Mouse (Mus musculus): ENCODE measurements around the gene Fnbp1l. TPM values are rescaled to one million over a fixed set of nuclear protein-coding genes. Genes with fewer than 3 reads are reported as not detected.

Fnbp1l gene
- polyA plus RNA-seq, 1 experiment from 2014 or later: 257 TPM

GRCm38 (mm10) chr3:122520365-122520764, 99.2 kb downstream of the Fnbp1l start:
- no peaks in the 10 kb centered on the region for H3K27me3 ChIP-seq (ENCODE audit: control insufficient read depth, insufficient read depth, low read depth, low read length)
- H3K4me1 ChIP-seq (ENCODE audit: control insufficient read depth, insufficient read depth, low read length): peaks cover 26% of the 10 kb centered on the region
- no peak overlapping the region for H3K4me2 ChIP-seq (ENCODE audit: low read length)
- ATAC-seq: no peak
- H3K9me3 ChIP-seq (replicated peaks; ENCODE audit: control insufficient read depth, low read length, poor library complexity, severe bottlenecking): no peaks in the 10 kb centered on the region
- H3K4me3 ChIP-seq (ENCODE audit: low read depth, low read length): no peak overlapping the region
- H3K9ac ChIP-seq (ENCODE audit: low read depth, low read length): no peak overlapping the region
- no peak overlapping the region for H3K27ac ChIP-seq (ENCODE audit: low read length)
- 91% methylated on average over 3 of the region's 3 CpGs for WGBS
- no peaks in the 10 kb centered on the region for H3K36me3 ChIP-seq (ENCODE audit: control insufficient read depth, insufficient read depth, low read length)

- peak overlapping the region; percentile 37 for H3K4me2 ChIP-seq (ENCODE audit: low read length)
Observed at GRCm38 (mm10) chr3:122519082-122519481, 100.4 kb downstream of the Fnbp1l start.

GRCm38 (mm10) chr3:122518231-122518736, 101.2 kb downstream of the Fnbp1l start:
- Histone ChIP-seq H3K9ac (ENCODE audit: low read depth, low read length) (no peak overlapping the region), H3K27ac (ENCODE audit: low read length) (peak overlapping the region; percentile 45), H3K27me3 (ENCODE audit: control insufficient read depth, insufficient read depth, low read depth, low read length) (no peaks in the 10 kb centered on the region), H3K9me3 (replicated peaks; ENCODE audit: control insufficient read depth, low read length, poor library complexity, severe bottlenecking) (no peaks in the 10 kb centered on the region), H3K36me3 (ENCODE audit: control insufficient read depth, insufficient read depth, low read length) (no peaks in the 10 kb centered on the region), H3K4me1 (ENCODE audit: control insufficient read depth, insufficient read depth, low read length) (peaks cover 26% of the 10 kb centered on the region), H3K4me2 (ENCODE audit: low read length) (no peak overlapping the region), H3K4me3 (ENCODE audit: low read depth, low read length) (no peak overlapping the region)
- ATAC-seq: peak; percentile 49
- WGBS: 34% methylated on average over 9 of the region's 9 CpGs

More at GRCm38 (mm10) chr3:122519082-122519481, 100.4 kb downstream of the Fnbp1l start:
- H3K9ac ChIP-seq (ENCODE audit: low read depth, low read length): no peak overlapping the region
- no peak overlapping the region for H3K4me3 ChIP-seq (ENCODE audit: low read depth, low read length)
- 40% methylated on average over 12 of the region's 13 CpGs for WGBS
- peaks cover 26% of the 10 kb centered on the region for H3K4me1 ChIP-seq (ENCODE audit: control insufficient read depth, insufficient read depth, low read length)
- H3K27ac ChIP-seq (ENCODE audit: low read length): peak overlapping the region; percentile 64
- ATAC-seq: peak; percentile 47
- H3K9me3 ChIP-seq (replicated peaks; ENCODE audit: control insufficient read depth, low read length, poor library complexity, severe bottlenecking): no peaks in the 10 kb centered on the region
- H3K27me3 ChIP-seq (ENCODE audit: control insufficient read depth, insufficient read depth, low read depth, low read length): no peaks in the 10 kb centered on the region
- no peaks in the 10 kb centered on the region for H3K36me3 ChIP-seq (ENCODE audit: control insufficient read depth, insufficient read depth, low read length)

- H3K4me3 ChIP-seq (ENCODE audit: low read depth, low read length): no peak overlapping the region
- H3K27me3 ChIP-seq (ENCODE audit: control insufficient read depth, insufficient read depth, low read depth, low read length): no peaks in the 10 kb centered on the region
- H3K27ac ChIP-seq (ENCODE audit: low read length): peak overlapping the region; percentile 58; the same call in 1 of the 2 replicates
- no peak for ATAC-seq
- no peak overlapping the region for H3K4me2 ChIP-seq (ENCODE audit: low read length)
- WGBS: 71% methylated on average over 4 of the region's 4 CpGs
- H3K9me3 ChIP-seq (replicated peaks; ENCODE audit: control insufficient read depth, low read length, poor library complexity, severe bottlenecking): no peaks in the 10 kb centered on the region
- H3K4me1 ChIP-seq (ENCODE audit: control insufficient read depth, insufficient read depth, low read length): peaks cover 26% of the 10 kb centered on the region
- no peaks in the 10 kb centered on the region for H3K36me3 ChIP-seq (ENCODE audit: control insufficient read depth, insufficient read depth, low read length)
- H3K9ac ChIP-seq (ENCODE audit: low read depth, low read length): no peak overlapping the region
Observed at GRCm38 (mm10) chr3:122517726-122518125, 101.8 kb downstream of the Fnbp1l start.

GRCm38 (mm10) chr3:122516327-122516695, 103.2 kb downstream of the Fnbp1l start:
- H3K9me3 ChIP-seq (replicated peaks; ENCODE audit: control insufficient read depth, low read length, poor library complexity, severe bottlenecking): no peaks in the 10 kb centered on the region
- H3K4me3 ChIP-seq (ENCODE audit: low read depth, low read length): no peak overlapping the region
- no peak for ATAC-seq
- no peak overlapping the region for H3K27ac ChIP-seq (ENCODE audit: low read length)
- H3K4me1 ChIP-seq (ENCODE audit: control insufficient read depth, insufficient read depth, low read length): peaks cover 26% of the 10 kb centered on the region
- H3K36me3 ChIP-seq (ENCODE audit: control insufficient read depth, insufficient read depth, low read length): no peaks in the 10 kb centered on the region
- no peak overlapping the region for H3K9ac ChIP-seq (ENCODE audit: low read depth, low read length)
- no peak overlapping the region for H3K4me2 ChIP-seq (ENCODE audit: low read length)
- 95% methylated on average over 3 of the region's 3 CpGs for WGBS
- H3K27me3 ChIP-seq (ENCODE audit: control insufficient read depth, insufficient read depth, low read depth, low read length): no peaks in the 10 kb centered on the region

- Histone ChIP-seq H3K9ac (ENCODE audit: low read depth, low read length) (no peak overlapping the region), H3K9me3 (replicated peaks; ENCODE audit: control insufficient read depth, low read length, poor library complexity, severe bottlenecking) (no peaks in the 10 kb centered on the region), H3K27me3 (ENCODE audit: control insufficient read depth, insufficient read depth, low read depth, low read length) (no peaks in the 10 kb centered on the region), H3K27ac (ENCODE audit: low read length) (no peak overlapping the region), H3K4me3 (ENCODE audit: low read depth, low read length) (no peak overlapping the region), H3K36me3 (ENCODE audit: control insufficient read depth, insufficient read depth, low read length) (no peaks in the 10 kb centered on the region), H3K4me2 (ENCODE audit: low read length) (no peak overlapping the region), H3K4me1 (ENCODE audit: control insufficient read depth, insufficient read depth, low read length) (peaks cover 26% of the 10 kb centered on the region)
- ATAC-seq: no peak
- 83% methylated on average over 6 of the region's 6 CpGs for WGBS
Observed at GRCm38 (mm10) chr3:122515568-122516326, 103.8 kb downstream of the Fnbp1l start.

- no peak overlapping the region for H3K4me3 ChIP-seq (ENCODE audit: low read depth, low read length)
- 94% methylated on average over 16 of the region's 16 CpGs for WGBS
Observed at GRCm38 (mm10) chr3:122512725-122513375, 106.7 kb downstream of the Fnbp1l start.

GRCm38 (mm10) chr3:122511721-122512619, 107.5 kb downstream of the Fnbp1l start:
- Histone ChIP-seq H3K9ac (ENCODE audit: low read depth, low read length) (no peak overlapping the region), H3K4me3 (ENCODE audit: low read depth, low read length) (no peak overlapping the region), H3K4me2 (ENCODE audit: low read length) (no peak overlapping the region), H3K27me3 (ENCODE audit: control insufficient read depth, insufficient read depth, low read depth, low read length) (no peaks in the 10 kb centered on the region), H3K9me3 (replicated peaks; ENCODE audit: control insufficient read depth, low read length, poor library complexity, severe bottlenecking) (no peaks in the 10 kb centered on the region), H3K36me3 (ENCODE audit: control insufficient read depth, insufficient read depth, low read length) (no peaks in the 10 kb centered on the region), H3K4me1 (ENCODE audit: control insufficient read depth, insufficient read depth, low read length) (no peaks in the 10 kb centered on the region; the same call in 1 of the 2 replicates), H3K27ac (ENCODE audit: low read length) (no peak overlapping the region)
- WGBS: 92% methylated on average over 14 of the region's 14 CpGs
- no peak for ATAC-seq

More at GRCm38 (mm10) chr3:122512725-122513375, 106.7 kb downstream of the Fnbp1l start:
- peaks cover 8% of the 10 kb centered on the region; the same call in 1 of the 2 replicates for H3K4me1 ChIP-seq (ENCODE audit: control insufficient read depth, insufficient read depth, low read length)
- no peaks in the 10 kb centered on the region for H3K36me3 ChIP-seq (ENCODE audit: control insufficient read depth, insufficient read depth, low read length)
- H3K27me3 ChIP-seq (ENCODE audit: control insufficient read depth, insufficient read depth, low read depth, low read length): no peaks in the 10 kb centered on the region
- no peaks in the 10 kb centered on the region for H3K9me3 ChIP-seq (replicated peaks; ENCODE audit: control insufficient read depth, low read length, poor library complexity, severe bottlenecking)
- H3K27ac ChIP-seq (ENCODE audit: low read length): no peak overlapping the region
- H3K4me2 ChIP-seq (ENCODE audit: low read length): no peak overlapping the region
- no peak overlapping the region for H3K9ac ChIP-seq (ENCODE audit: low read depth, low read length)
- no peak for ATAC-seq
